In the genomic region with DNA sequence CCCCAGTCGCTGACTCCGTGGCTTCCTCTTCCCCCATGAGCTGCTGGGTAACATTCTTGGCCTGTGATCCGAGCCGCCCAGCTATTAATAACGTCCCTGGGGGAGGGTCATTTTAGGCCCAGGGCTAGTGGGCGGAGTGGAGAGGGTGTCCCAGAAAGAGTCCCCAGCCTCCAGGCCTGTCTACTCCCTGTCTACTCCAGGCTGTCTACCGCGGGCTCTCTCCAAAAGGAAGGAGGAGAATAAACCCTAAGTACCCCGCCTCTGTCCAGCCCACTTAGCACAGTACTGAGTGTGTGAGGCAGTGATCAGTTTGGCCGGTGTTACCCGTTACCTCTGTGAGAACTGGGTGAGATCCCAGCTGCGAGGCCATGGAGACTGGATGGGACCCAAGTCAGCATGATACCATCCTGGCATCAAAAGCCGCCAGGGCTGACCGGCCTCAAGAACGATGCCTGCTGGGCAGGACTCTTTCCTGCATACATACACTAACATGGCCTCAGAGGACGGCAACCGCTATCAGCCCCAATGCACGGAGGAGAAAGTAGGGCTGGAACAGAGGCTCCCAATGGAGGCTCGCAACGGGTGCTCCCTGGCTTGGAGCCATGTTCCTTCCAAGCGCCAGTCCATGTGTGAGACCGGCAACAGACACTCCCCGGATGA, we compare ENCODE assay signal across 8 mouse cellular contexts.
A peak's percentile ranks its signal among the peaks of the same experiment; 100 is the strongest.
DNase-seq lines count a peak whose midpoint lies in the region; ATAC-seq and TF ChIP-seq lines count a peak whose summit lies in the region.

No protein-coding gene starts in this region.

- WGBS in intestine, embryonic 14.5 days: 80% methylated on average over 23 of the region's 23 CpGs
- 73% methylated on average over 23 of the region's 23 CpGs for WGBS in intestine, embryonic 16.5 days
- WGBS in kidney, postnatal 0 days: 55% methylated on average over 23 of the region's 23 CpGs
- WGBS in neural tube, embryonic 14.5 days: 71% methylated on average over 23 of the region's 23 CpGs

- no peak overlapping the region for H3K9ac ChIP-seq in intestine, embryonic 14.5 days (ENCODE audit: low read length)
- H3K9ac ChIP-seq in intestine, embryonic 16.5 days (ENCODE audit: low read depth, low read length): no peak overlapping the region
- H3K9ac ChIP-seq in kidney, postnatal 0 days (ENCODE audit: low read depth, low read length): no peak overlapping the region
- H3K9ac ChIP-seq in neural tube, embryonic 14.5 days (replicated peaks; ENCODE audit: low read depth, low read length): no peak overlapping the region

- no peak overlapping the region for H3K4me2 ChIP-seq in intestine, embryonic 14.5 days (ENCODE audit: low read length)
- no peak overlapping the region for H3K4me2 ChIP-seq in intestine, embryonic 16.5 days (ENCODE audit: low read depth, low read length)
- no peak overlapping the region for H3K4me2 ChIP-seq in kidney, postnatal 0 days (ENCODE audit: low read length)
- H3K4me2 ChIP-seq in neural tube, embryonic 14.5 days (ENCODE audit: low read depth, low read length): no peak overlapping the region

- H3K27ac ChIP-seq in intestine, embryonic 14.5 days (ENCODE audit: low read depth): no peak overlapping the region
- no peak overlapping the region for H3K27ac ChIP-seq in intestine, embryonic 16.5 days (ENCODE audit: low read length)
- no peak overlapping the region for H3K27ac ChIP-seq in kidney, postnatal 0 days
- no peak overlapping the region for H3K27ac ChIP-seq in neural tube, embryonic 14.5 days (ENCODE audit: low read depth, low read length)

- no peak for TF ChIP-seq CTCF in brain, embryonic 14.5 days (IDR thresholded peaks at IDR 0.05; ENCODE audit: borderline replicate concordance, extremely low read depth, insufficient read depth, insufficient read length)
- no peak for TF ChIP-seq CTCF in kidney, postnatal 0 days (IDR thresholded peaks at IDR 0.05; ENCODE audit: low read depth)

- no peak overlapping the region for H3K4me3 ChIP-seq in intestine, embryonic 14.5 days (ENCODE audit: low read depth, low read length)
- no peak overlapping the region for H3K4me3 ChIP-seq in intestine, embryonic 16.5 days (ENCODE audit: low read length)
- no peak overlapping the region for H3K4me3 ChIP-seq in kidney, postnatal 0 days (replicated peaks; ENCODE audit: low read depth, low read length)
- H3K4me3 ChIP-seq in neural tube, embryonic 14.5 days (ENCODE audit: low read depth, low read length): no peak overlapping the region

- 0 out of 2 replicates have a peak, but pooled peaks have one; percentile 22 for ATAC-seq in intestine, embryonic 14.5 days (replicated peaks; ENCODE audit: low FRiP score, low TSS enrichment, low read depth)
- no peak for ATAC-seq in intestine, embryonic 16.5 days
- ATAC-seq in kidney, postnatal 0 days (replicated peaks; ENCODE audit: low FRiP score, low read depth): peak; percentile 42; the same call in 1 of the 2 replicates
- 0 out of 2 replicates have a peak, but pooled peaks have one; percentile 4 for ATAC-seq in neural tube, embryonic 14.5 days (ENCODE audit: low read depth)

- no peak for DNase-seq in intestine, embryonic 14.5 days (ENCODE audit: low spot score)
- peak; percentile 35 for DNase-seq in brain, embryonic 14.5 days (ENCODE audit: low read depth)
- DNase-seq in heart, adult 18-20 months: peak; percentile 83 to 91
- peak; percentile 49 for DNase-seq in kidney, postnatal 0 days (ENCODE audit: low spot score)
- DNase-seq in ovary, postnatal 36 days (ENCODE audit: low spot score): no peak
- no peak for DNase-seq in spleen, postnatal 4 days (ENCODE audit: low spot score in 2 of 2)

- no peaks in the 10 kb centered on the region for H3K4me1 ChIP-seq in intestine, embryonic 14.5 days (replicated peaks; ENCODE audit: control insufficient read depth, insufficient read depth, low read length)
- peaks cover 6% of the 10 kb centered on the region for H3K4me1 ChIP-seq in intestine, embryonic 16.5 days (ENCODE audit: control insufficient read depth, insufficient read depth, low read length)
- H3K4me1 ChIP-seq in kidney, postnatal 0 days (replicated peaks; ENCODE audit: insufficient read depth, low read length): no peaks in the 10 kb centered on the region
- H3K4me1 ChIP-seq in neural tube, embryonic 14.5 days (ENCODE audit: control insufficient read depth, insufficient read depth, low read length): no peaks in the 10 kb centered on the region

- no peak for TF ChIP-seq POLR2A in brain, embryonic 14.5 days (IDR thresholded peaks at IDR 0.05; ENCODE audit: borderline replicate concordance, extremely low read depth, insufficient read depth, insufficient read length, poor library complexity, severe bottlenecking)

- no peaks in the 10 kb centered on the region for H3K27me3 ChIP-seq in intestine, embryonic 14.5 days (replicated peaks; ENCODE audit: control insufficient read depth, insufficient read depth, low read length)
- H3K27me3 ChIP-seq in intestine, embryonic 16.5 days (replicated peaks; ENCODE audit: control insufficient read depth, insufficient read depth, low read length): no peaks in the 10 kb centered on the region
- no peaks in the 10 kb centered on the region for H3K27me3 ChIP-seq in kidney, postnatal 0 days (ENCODE audit: insufficient read depth, low read length)
- H3K27me3 ChIP-seq in neural tube, embryonic 14.5 days (ENCODE audit: control insufficient read depth, insufficient read depth, low read length): no peaks in the 10 kb centered on the region

- H3K9me3 ChIP-seq in intestine, embryonic 14.5 days (ENCODE audit: control insufficient read depth, low read length): no peaks in the 10 kb centered on the region
- H3K9me3 ChIP-seq in intestine, embryonic 16.5 days (ENCODE audit: control insufficient read depth, low read length): no peaks in the 10 kb centered on the region
- H3K9me3 ChIP-seq in kidney, postnatal 0 days (replicated peaks; ENCODE audit: low read length): no peaks in the 10 kb centered on the region
- no peaks in the 10 kb centered on the region for H3K9me3 ChIP-seq in neural tube, embryonic 14.5 days (ENCODE audit: control insufficient read depth, low read length)

- H3K36me3 ChIP-seq in intestine, embryonic 14.5 days (ENCODE audit: control insufficient read depth, insufficient read depth, low read length): peaks cover 48% of the 10 kb centered on the region
- peaks cover 6% of the 10 kb centered on the region; the same call in 1 of the 2 replicates for H3K36me3 ChIP-seq in intestine, embryonic 16.5 days (ENCODE audit: control insufficient read depth, insufficient read depth, low read length)
- H3K36me3 ChIP-seq in kidney, postnatal 0 days (ENCODE audit: insufficient read depth, low read length): peaks cover 42% of the 10 kb centered on the region
- peaks cover 40% of the 10 kb centered on the region for H3K36me3 ChIP-seq in neural tube, embryonic 14.5 days (ENCODE audit: control insufficient read depth, insufficient read depth, low read length)

Comparison
In these comparisons a context has a peak if more than half of its experiments do, and no peak if none do; other contexts are left out.
1. DNase-seq: peak in brain, embryonic 14.5 days (single experiment), heart, adult 18-20 months (2 of 2) and kidney, postnatal 0 days (single experiment); none in intestine, embryonic 14.5 days (single experiment), ovary, postnatal 36 days (single experiment) and spleen, postnatal 4 days (0 of 2).